Mouse (Mus musculus): ENCODE measurements around the gene Vmn1r123. TPM values are rescaled to one million over a fixed set of nuclear protein-coding genes. Genes with fewer than 3 reads are reported as not detected.
"Not testable (repeated sequence)": the region's sequence is repeated elsewhere in the genome, so short reads cannot be mapped to it uniquely, and the experiment has no call there.

The Vmn1r123 gene
- polyA plus RNA-seq (2015; fragmentation: Nextera tagmentation; extraction: Ambion mirVana): not detected in 2 replicates

DNA sequence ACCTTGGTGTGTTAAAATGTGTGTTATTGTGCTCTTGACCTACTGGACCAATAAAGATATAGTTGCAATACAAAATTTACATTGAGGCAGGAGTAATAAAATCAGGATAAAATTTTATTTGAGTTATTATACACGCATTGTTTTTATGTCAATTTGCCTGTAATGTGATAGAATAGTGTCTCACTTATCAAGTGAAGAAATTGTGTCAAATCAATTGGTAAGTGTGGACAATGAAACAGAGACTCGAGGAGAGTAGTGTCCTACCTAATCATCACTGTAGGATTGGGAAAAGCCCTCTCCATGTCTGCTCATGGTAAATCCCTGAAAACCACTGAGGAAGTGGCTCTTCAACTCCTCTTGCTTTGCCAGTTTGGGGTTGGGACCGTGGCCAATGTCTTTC is at the start of gene Vmn1r123:
TSS of gene Vmn1r123 (plus strand) at position 301 of the 400 bp plus-strand sequence.
- H3K9me3 ChIP-seq: not testable (repeated sequence)

DNA sequence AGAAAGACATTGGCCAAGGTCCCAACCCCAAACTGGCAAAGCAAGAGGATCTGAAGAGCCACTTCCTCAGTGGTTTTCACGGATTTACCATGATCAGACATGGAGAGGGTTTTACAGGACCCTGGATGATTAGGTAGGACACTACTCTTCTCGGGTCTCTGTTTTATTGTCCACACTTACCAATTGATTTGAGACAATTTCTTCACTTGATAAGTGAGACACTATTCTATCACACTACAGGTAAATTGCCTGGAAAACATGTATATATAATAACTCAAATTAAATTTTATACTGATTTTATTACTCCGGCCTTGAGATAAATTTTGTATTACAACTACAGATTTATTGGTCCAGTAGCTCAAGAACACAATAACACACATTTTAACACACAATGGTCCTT is 28.0 kb upstream of the Vmn1r123 start, which contains the start of gene Vmn1r122:
TSS of gene Vmn1r122 (minus strand) at position 101 of the 400 bp plus-strand sequence.
- not testable (repeated sequence) for ATAC-seq (replicated peaks); H3K4me2 ChIP-seq (replicated peaks); H3K27me3 ChIP-seq; H3K9me3 ChIP-seq; H3K4me3 ChIP-seq; H3K9ac ChIP-seq (replicated peaks); H3K27ac ChIP-seq (replicated peaks); H3K36me3 ChIP-seq; H3K4me1 ChIP-seq
- WGBS: 55% methylated on average over 2 of the region's 3 CpGs

More for the DNA sequence above, at the start of gene Vmn1r123:
- WGBS: 13% methylated on average over 1 of the region's 3 CpGs
- H3K27me3 ChIP-seq; H3K4me1 ChIP-seq; H3K36me3 ChIP-seq; H3K9ac ChIP-seq (replicated peaks); ATAC-seq (replicated peaks); H3K4me3 ChIP-seq; H3K27ac ChIP-seq (replicated peaks); H3K4me2 ChIP-seq (replicated peaks): not testable (repeated sequence)

DNA sequence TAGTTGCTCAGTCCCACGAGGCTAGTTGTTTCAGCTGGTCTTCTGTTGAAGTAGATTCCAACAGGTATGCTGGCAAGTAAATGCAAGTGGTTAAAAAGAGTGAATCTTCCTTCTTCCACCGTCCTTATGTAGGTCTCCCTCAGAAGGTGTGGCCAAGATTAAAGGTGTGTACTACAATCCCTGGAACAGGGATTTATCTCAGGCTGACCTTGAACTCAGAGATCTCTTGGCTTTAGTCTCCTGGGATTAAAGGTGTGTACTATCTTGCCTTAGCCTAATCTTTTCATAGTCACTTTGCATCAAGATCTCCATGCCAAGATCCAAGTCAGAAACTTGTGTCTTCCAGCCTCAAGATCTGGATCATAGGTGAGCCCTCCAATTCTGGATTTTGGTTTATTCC is 28.3 kb downstream of the Vmn1r123 start, which contains the start of gene Gm5157:
TSS of gene Gm5157 (minus strand) at position 101 of the 400 bp plus-strand sequence.
- H3K27ac ChIP-seq (replicated peaks); H3K9ac ChIP-seq (replicated peaks); H3K4me1 ChIP-seq; H3K27me3 ChIP-seq; H3K4me3 ChIP-seq; H3K36me3 ChIP-seq; H3K4me2 ChIP-seq (replicated peaks); ATAC-seq (replicated peaks); H3K9me3 ChIP-seq: not testable (repeated sequence)
- WGBS: 41% methylated on average over 1 of the region's 2 CpGs

Other genes with a start within 250 kb of the Vmn1r123 start
- not detected in 2 replicates for gene Vmn1r118, start 249.8 kb upstream of the Vmn1r123 start, polyA plus RNA-seq (2015; fragmentation: Nextera tagmentation; extraction: Ambion mirVana)
- gene Vmn1r119, start 149.7 kb upstream of the Vmn1r123 start, polyA plus RNA-seq (2015; fragmentation: Nextera tagmentation; extraction: Ambion mirVana): not detected in 2 replicates
- not detected in 2 replicates for gene Vmn1r120, start 108.4 kb upstream of the Vmn1r123 start, polyA plus RNA-seq (2015; fragmentation: Nextera tagmentation; extraction: Ambion mirVana)
- not detected in 2 replicates for gene Vmn1r121, start 63.7 kb upstream of the Vmn1r123 start, polyA plus RNA-seq (2015; fragmentation: Nextera tagmentation; extraction: Ambion mirVana)
- not detected in 2 replicates for gene Vmn1r122, start 28.1 kb upstream of the Vmn1r123 start, polyA plus RNA-seq (2015; fragmentation: Nextera tagmentation; extraction: Ambion mirVana)
- gene Gm5157, start 28.2 kb downstream of the Vmn1r123 start, polyA plus RNA-seq (2015; fragmentation: Nextera tagmentation; extraction: Ambion mirVana): not detected in 2 replicates
- not detected in 2 replicates for gene Vmn1r124, start 98.4 kb downstream of the Vmn1r123 start, polyA plus RNA-seq (2015; fragmentation: Nextera tagmentation; extraction: Ambion mirVana)
- not detected in 2 replicates for gene Vmn1r125, start 110.0 kb downstream of the Vmn1r123 start, polyA plus RNA-seq (2015; fragmentation: Nextera tagmentation; extraction: Ambion mirVana)
- not detected in 2 replicates for gene Vmn1r126, start 139.3 kb downstream of the Vmn1r123 start, polyA plus RNA-seq (2015; fragmentation: Nextera tagmentation; extraction: Ambion mirVana)
- gene Vmn1r127, start 157.7 kb downstream of the Vmn1r123 start, polyA plus RNA-seq (2015; fragmentation: Nextera tagmentation; extraction: Ambion mirVana): not detected in 2 replicates
- not detected in 2 replicates for gene Vmn1r128, start 187.2 kb downstream of the Vmn1r123 start, polyA plus RNA-seq (2015; fragmentation: Nextera tagmentation; extraction: Ambion mirVana)
- not detected in 2 replicates for gene Vmn1r129, start 199.1 kb downstream of the Vmn1r123 start, polyA plus RNA-seq (2015; fragmentation: Nextera tagmentation; extraction: Ambion mirVana)